Mouse (Mus musculus) kidney, adult 2 months (tissue): ENCODE data around the gene Tacc3. TPM values are rescaled to one million over a fixed set of nuclear protein-coding genes. Genes with fewer than 3 reads are reported as not detected.

Experiments used
- DNase-seq: peaks from one replicate; pipeline ENCODE4 v3.0.0; 2021
- H3K27ac ChIP-seq: fragments of 200-500 bp; 2 replicates; pipeline ENCODE4 v1.5.1; 2012; ENCODE audit warnings: low read depth, low read length, control low read depth, inconsistent platforms; ENCODE audit not compliant: insufficient read depth
- H3K27me3 ChIP-seq: fragments of 200-500 bp; replicated peaks from 2 replicates; pipeline ENCODE4 v1.6.1; 2012; ENCODE audit warnings: mild to moderate bottlenecking, moderate library complexity, low read length, inconsistent platforms; ENCODE audit not compliant: control insufficient read depth, insufficient read depth
- H3K36me3 ChIP-seq: fragments of 200-500 bp; 2 replicates; pipeline ENCODE4 v1.6.1; 2012; ENCODE audit warnings: mild to moderate bottlenecking, moderate library complexity, low read length, inconsistent platforms; ENCODE audit not compliant: control insufficient read depth, insufficient read depth
- H3K4me1 ChIP-seq: fragments of 200-500 bp; 2 replicates; pipeline ENCODE4 v1.6.1; 2011; ENCODE audit warnings: low read length; ENCODE audit not compliant: control insufficient read depth, insufficient read depth
- H3K4me3 ChIP-seq: fragments of 200-500 bp; 2 replicates; pipeline ENCODE4 v1.5.1; 2011; ENCODE audit warnings: mild to moderate bottlenecking, low read depth, low read length, control low read depth; ENCODE audit not compliant: insufficient read depth
- CTCF ChIP-seq: fragments of 200-500 bp; conservative IDR thresholded peaks from 2 replicates; pipeline ENCODE4 v1.5.1; 2011; ENCODE audit warnings: low read depth, mild to moderate bottlenecking, control low read depth, low read length, moderate library complexity, mixed read lengths; ENCODE audit not compliant: insufficient read depth, insufficient read length
- POLR2A ChIP-seq: fragments of 200-500 bp; IDR thresholded peaks from one replicate; pipeline ENCODE4 v1.6.1; 2011; ENCODE audit warnings: low read depth, low read length, control low read depth
- WGBS: fragments of 180-500 bp; shearing (Covaris S2); methylation state at CpG from one replicate; pipeline ENCODE4 v1.1.7; 2018; 5-methylcytosine and 5-hydroxymethylcytosine counted together
- polyA plus RNA-seq: library from polyadenylated mRNA; depleted of rRNA; stranded (reverse); fragments of >200 nt; gene quantifications from 2 replicates; pipeline ENCODE4 v1.2.3, GENCODE M21; 2012

Gene Tacc3
- polyA plus RNA-seq, 1 experiment = 2.3 TPM

GRCm38 (mm10) chr5:33694848-33695717, 37.2 kb downstream of the Tacc3 start:
- Histone ChIP-seq H3K4me1 (no peaks in the 10 kb centered on the region), H3K27me3 (no peaks in the 10 kb centered on the region; the same call in 1 of the 2 replicates), H3K36me3 (no peaks in the 10 kb centered on the region), H3K27ac (no peak overlapping the region), H3K4me3 (peak overlapping the region; percentile 45)
- DNase-seq = no peak
- 8% methylated on average over 68 of the region's 71 CpGs for WGBS
- no peak for TF ChIP-seq POLR2A
- no peak for TF ChIP-seq CTCF

GRCm38 (mm10) chr5:33695718-33696121, 37.8 kb downstream of the Tacc3 start:
- no peaks in the 10 kb centered on the region for H3K36me3 ChIP-seq
- no peaks in the 10 kb centered on the region for H3K4me1 ChIP-seq
- H3K4me3 ChIP-seq = peak overlapping the region; percentile 45; the same call in 1 of the 2 replicates
- no peaks in the 10 kb centered on the region; the same call in 1 of the 2 replicates for H3K27me3 ChIP-seq
- no peak overlapping the region for H3K27ac ChIP-seq
- WGBS = 17% methylated on average over 23 of the region's 24 CpGs
- no peak for DNase-seq
- TF ChIP-seq POLR2A (no peak), CTCF (no peak)

- Histone ChIP-seq H3K27me3 (no peaks in the 10 kb centered on the region; the same call in 1 of the 2 replicates), H3K36me3 (no peaks in the 10 kb centered on the region), H3K4me3 (no peak overlapping the region), H3K27ac (no peak overlapping the region), H3K4me1 (no peaks in the 10 kb centered on the region)
- DNase-seq = no peak
- WGBS = 89% methylated on average over 5 of the region's 5 CpGs
- TF ChIP-seq CTCF = no peak
- TF ChIP-seq POLR2A = no peak
Observed at GRCm38 (mm10) chr5:33696430-33696829, 38.5 kb downstream of the Tacc3 start.

- Histone ChIP-seq H3K27ac (no peak overlapping the region), H3K27me3 (no peaks in the 10 kb centered on the region; the same call in 1 of the 2 replicates), H3K36me3 (no peaks in the 10 kb centered on the region), H3K4me3 (no peak overlapping the region), H3K4me1 (0 out of 2 replicates have a peak, but pooled peaks cover 3% of the 10 kb centered on the region)
- 97% methylated on average over 1 of the region's 1 CpGs for WGBS
- no peak for TF ChIP-seq POLR2A
- no peak for TF ChIP-seq CTCF
- no peak for DNase-seq
Observed at GRCm38 (mm10) chr5:33697534-33697933, 39.6 kb downstream of the Tacc3 start.

GRCm38 (mm10) chr5:33697947-33698512, 40.1 kb downstream of the Tacc3 start:
- H3K27me3 ChIP-seq = no peaks in the 10 kb centered on the region; the same call in 1 of the 2 replicates
- WGBS = 50% methylated on average over 13 of the region's 13 CpGs

GRCm38 (mm10) chr5:33698669-33699068, 40.7 kb downstream of the Tacc3 start:
- Histone ChIP-seq H3K4me1 (0 out of 2 replicates have a peak, but pooled peaks cover 4% of the 10 kb centered on the region), H3K36me3 (no peaks in the 10 kb centered on the region), H3K27me3 (no peaks in the 10 kb centered on the region; the same call in 1 of the 2 replicates), H3K27ac (no peak overlapping the region), H3K4me3 (no peak overlapping the region)
- no peak for DNase-seq
- TF ChIP-seq POLR2A (no peak), CTCF (no peak)
- WGBS = 94% methylated on average over 5 of the region's 5 CpGs

More at GRCm38 (mm10) chr5:33697947-33698512, 40.1 kb downstream of the Tacc3 start:
- Histone ChIP-seq H3K27ac (no peak overlapping the region), H3K4me3 (no peak overlapping the region), H3K4me1 (0 out of 2 replicates have a peak, but pooled peaks cover 4% of the 10 kb centered on the region), H3K36me3 (no peaks in the 10 kb centered on the region)
- no peak for DNase-seq
- no peak for TF ChIP-seq CTCF
- TF ChIP-seq POLR2A = no peak

- DNase-seq = no peak
- WGBS = 65% methylated on average over 13 of the region's 13 CpGs
- no peak for TF ChIP-seq POLR2A
- no peak for TF ChIP-seq CTCF
- Histone ChIP-seq H3K36me3 (no peaks in the 10 kb centered on the region), H3K4me3 (no peak overlapping the region), H3K27ac (no peak overlapping the region), H3K27me3 (no peaks in the 10 kb centered on the region; the same call in 1 of the 2 replicates), H3K4me1 (0 out of 2 replicates have a peak, but pooled peaks cover 4% of the 10 kb centered on the region)
Observed at GRCm38 (mm10) chr5:33700010-33700409, 42.1 kb downstream of the Tacc3 start.
